Mouse (Mus musculus) kidney, adult 2 months (tissue): Measurements from ENCODE around the gene Sec16a. TPM values are rescaled to one million over a fixed set of nuclear protein-coding genes. Genes with fewer than 3 reads are reported as not detected.

Experiments
- DNase-seq: peaks from one replicate; pipeline ENCODE4 v3.0.0; 2021
- H3K27ac ChIP-seq: fragments of 200-500 bp; 2 replicates; pipeline ENCODE4 v1.5.1; 2012; ENCODE audit warnings: low read depth, low read length, control low read depth, inconsistent platforms; ENCODE audit not compliant: insufficient read depth
- H3K27me3 ChIP-seq: fragments of 200-500 bp; replicated peaks from 2 replicates; pipeline ENCODE4 v1.6.1; 2012; ENCODE audit warnings: mild to moderate bottlenecking, moderate library complexity, low read length, inconsistent platforms; ENCODE audit not compliant: control insufficient read depth, insufficient read depth
- H3K36me3 ChIP-seq: fragments of 200-500 bp; 2 replicates; pipeline ENCODE4 v1.6.1; 2012; ENCODE audit warnings: mild to moderate bottlenecking, moderate library complexity, low read length, inconsistent platforms; ENCODE audit not compliant: control insufficient read depth, insufficient read depth
- H3K4me1 ChIP-seq: fragments of 200-500 bp; 2 replicates; pipeline ENCODE4 v1.6.1; 2011; ENCODE audit warnings: low read length; ENCODE audit not compliant: control insufficient read depth, insufficient read depth
- H3K4me3 ChIP-seq: fragments of 200-500 bp; 2 replicates; pipeline ENCODE4 v1.5.1; 2011; ENCODE audit warnings: mild to moderate bottlenecking, low read depth, low read length, control low read depth; ENCODE audit not compliant: insufficient read depth
- CTCF ChIP-seq: fragments of 200-500 bp; conservative IDR thresholded peaks from 2 replicates; pipeline ENCODE4 v1.5.1; 2011; ENCODE audit warnings: low read depth, mild to moderate bottlenecking, control low read depth, low read length, moderate library complexity, mixed read lengths; ENCODE audit not compliant: insufficient read depth, insufficient read length
- POLR2A ChIP-seq: fragments of 200-500 bp; IDR thresholded peaks from one replicate; pipeline ENCODE4 v1.6.1; 2011; ENCODE audit warnings: low read depth, low read length, control low read depth
- WGBS: fragments of 180-500 bp; shearing (Covaris S2); methylation state at CpG from one replicate; pipeline ENCODE4 v1.1.7; 2018; 5-methylcytosine and 5-hydroxymethylcytosine counted together
- polyA plus RNA-seq: library from polyadenylated mRNA; depleted of rRNA; stranded (reverse); fragments of >200 nt; gene quantifications from 2 replicates; pipeline ENCODE4 v1.2.3, GENCODE M21; 2012

The Sec16a gene
- polyA plus RNA-seq, 1 experiment: 71.1 TPM

GRCm38 (mm10) chr2:26402265-26402664, 42.8 kb downstream of the Sec16a start:
- peaks cover 2% of the 10 kb centered on the region; the same call in 1 of the 2 replicates for H3K36me3 ChIP-seq
- WGBS: 88% methylated on average over 1 of the region's 1 CpGs
- TF ChIP-seq CTCF: no peak
- TF ChIP-seq POLR2A: no peak

GRCm38 (mm10) chr2:26401023-26401422, 44.0 kb downstream of the Sec16a start:
- no peak overlapping the region for H3K4me3 ChIP-seq
- no peak for DNase-seq
- H3K36me3 ChIP-seq: peaks cover 2% of the 10 kb centered on the region; the same call in 1 of the 2 replicates
- 91% methylated on average over 4 of the region's 4 CpGs for WGBS
- H3K4me1 ChIP-seq: peaks cover 11% of the 10 kb centered on the region; the same call in 1 of the 2 replicates
- H3K27ac ChIP-seq: no peak overlapping the region
- H3K27me3 ChIP-seq: no peaks in the 10 kb centered on the region
- TF ChIP-seq POLR2A (no peak), CTCF (no peak)

More at GRCm38 (mm10) chr2:26402265-26402664, 42.8 kb downstream of the Sec16a start:
- Histone ChIP-seq H3K27me3 (no peaks in the 10 kb centered on the region), H3K4me3 (no peak overlapping the region), H3K4me1 (peaks cover 16% of the 10 kb centered on the region; the same call in 1 of the 2 replicates), H3K27ac (no peak overlapping the region)
- DNase-seq: no peak

DNA sequence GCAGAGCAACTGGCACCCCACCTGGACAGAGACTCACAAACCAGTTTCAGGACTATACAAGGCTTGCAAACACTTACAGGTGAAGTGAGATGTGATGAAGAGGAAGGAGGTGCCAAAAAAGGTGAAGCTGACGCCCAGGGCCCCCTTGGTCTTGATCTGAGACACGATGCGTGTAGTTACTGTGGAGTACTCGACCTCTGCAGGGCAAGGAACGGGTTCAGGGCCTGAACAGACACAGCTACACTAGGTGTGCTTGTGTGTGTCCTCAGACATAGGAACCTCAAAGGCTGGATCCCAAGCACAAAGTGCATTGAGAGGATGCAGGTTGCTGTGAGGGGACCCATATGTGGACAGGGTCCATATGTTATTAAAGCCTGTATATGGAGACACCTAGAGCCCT, 44.7 kb downstream of the Sec16a start:
- Histone ChIP-seq H3K36me3 (peaks cover 2% of the 10 kb centered on the region; the same call in 1 of the 2 replicates), H3K27me3 (no peaks in the 10 kb centered on the region), H3K27ac (no peak overlapping the region), H3K4me3 (no peak overlapping the region), H3K4me1 (peaks cover 11% of the 10 kb centered on the region; the same call in 1 of the 2 replicates)
- DNase-seq: no peak
- no peak for TF ChIP-seq POLR2A
- no peak for TF ChIP-seq CTCF
- WGBS: 84% methylated on average over 5 of the region's 5 CpGs

DNA sequence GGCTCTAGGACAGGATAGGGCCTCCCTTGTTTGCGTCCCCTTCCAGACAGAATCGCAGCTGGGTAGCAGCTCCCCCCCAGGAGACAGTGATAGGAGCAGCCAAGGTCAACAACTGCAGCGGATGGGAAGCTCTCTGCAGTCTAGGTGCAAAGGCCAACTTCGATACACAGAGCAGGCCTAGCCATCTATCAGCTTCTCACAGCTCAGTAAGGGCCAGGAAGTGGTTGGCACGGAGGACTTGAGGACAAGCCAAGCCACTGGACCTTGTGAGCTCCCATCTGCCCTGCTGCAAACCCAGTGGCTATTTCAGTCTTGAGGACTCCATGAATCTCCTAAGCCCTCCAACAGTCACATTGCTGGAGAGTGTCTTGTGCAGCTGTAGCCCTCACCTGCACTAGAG, 45.4 kb downstream of the Sec16a start:
- Histone ChIP-seq H3K4me1 (peaks cover 11% of the 10 kb centered on the region; the same call in 1 of the 2 replicates), H3K36me3 (peaks cover 2% of the 10 kb centered on the region; the same call in 1 of the 2 replicates), H3K4me3 (no peak overlapping the region), H3K27ac (no peak overlapping the region), H3K27me3 (no peaks in the 10 kb centered on the region)
- peak; percentile 88 for DNase-seq
- 38% methylated on average over 5 of the region's 5 CpGs for WGBS
- no peak for TF ChIP-seq POLR2A
- no peak for TF ChIP-seq CTCF

DNA sequence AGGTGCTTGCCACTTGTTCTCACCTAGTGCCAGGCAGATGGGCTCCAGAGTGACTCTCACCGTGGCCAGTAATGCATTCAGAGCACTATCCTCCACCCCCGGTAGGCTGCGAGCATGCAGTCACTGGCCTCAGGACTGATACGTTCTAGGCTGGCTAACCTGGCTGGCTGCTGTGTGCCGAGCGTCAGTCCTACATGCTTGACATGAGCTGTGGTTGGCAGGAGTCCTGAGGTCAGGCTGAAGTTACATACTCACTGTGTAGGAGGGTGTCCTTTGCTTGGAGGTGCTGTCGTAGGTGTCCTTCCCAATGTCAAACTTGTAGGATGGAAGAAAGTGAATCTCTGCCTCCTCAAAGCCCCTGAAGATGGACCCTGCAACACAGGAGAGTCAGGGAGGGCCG, 46.0 kb downstream of the Sec16a start:
- DNase-seq: peak; percentile 61
- no peak overlapping the region for H3K27ac ChIP-seq
- TF ChIP-seq POLR2A (no peak), CTCF (no peak)
- peaks cover 11% of the 10 kb centered on the region; the same call in 1 of the 2 replicates for H3K4me1 ChIP-seq
- 55% methylated on average over 8 of the region's 8 CpGs for WGBS
- H3K4me3 ChIP-seq: no peak overlapping the region
- H3K27me3 ChIP-seq: no peaks in the 10 kb centered on the region
- peaks cover 2% of the 10 kb centered on the region; the same call in 1 of the 2 replicates for H3K36me3 ChIP-seq

DNA sequence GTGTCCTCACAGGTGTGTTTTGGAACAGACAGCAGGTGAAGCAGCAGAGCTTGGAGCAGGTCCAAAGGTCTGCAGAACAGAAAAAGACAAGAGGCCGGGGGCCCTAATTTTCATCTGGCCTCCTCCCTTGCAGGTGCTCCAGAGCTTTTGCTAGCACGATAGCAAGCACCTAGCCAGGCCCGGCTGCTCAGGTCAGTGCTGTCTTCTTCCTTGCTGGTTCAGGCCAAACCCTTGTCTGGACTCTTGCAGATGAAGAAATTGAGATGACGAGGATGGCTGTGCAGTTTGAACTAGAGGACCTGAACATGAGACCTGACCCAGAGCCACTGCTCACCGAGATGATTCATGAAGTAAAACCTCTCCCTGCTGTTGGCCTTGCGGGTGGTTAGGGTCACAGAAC, 53.4 kb downstream of the Sec16a start:
- no peaks in the 10 kb centered on the region for H3K27me3 ChIP-seq
- H3K27ac ChIP-seq: no peak overlapping the region
- H3K4me3 ChIP-seq: no peak overlapping the region
- peaks cover 9% of the 10 kb centered on the region; the same call in 1 of the 2 replicates for H3K4me1 ChIP-seq
- 81% methylated on average over 6 of the region's 6 CpGs for WGBS
- no peak for DNase-seq
- H3K36me3 ChIP-seq: peaks cover 1% of the 10 kb centered on the region; the same call in 1 of the 2 replicates
- TF ChIP-seq POLR2A: no peak
- TF ChIP-seq CTCF: no peak

DNA sequence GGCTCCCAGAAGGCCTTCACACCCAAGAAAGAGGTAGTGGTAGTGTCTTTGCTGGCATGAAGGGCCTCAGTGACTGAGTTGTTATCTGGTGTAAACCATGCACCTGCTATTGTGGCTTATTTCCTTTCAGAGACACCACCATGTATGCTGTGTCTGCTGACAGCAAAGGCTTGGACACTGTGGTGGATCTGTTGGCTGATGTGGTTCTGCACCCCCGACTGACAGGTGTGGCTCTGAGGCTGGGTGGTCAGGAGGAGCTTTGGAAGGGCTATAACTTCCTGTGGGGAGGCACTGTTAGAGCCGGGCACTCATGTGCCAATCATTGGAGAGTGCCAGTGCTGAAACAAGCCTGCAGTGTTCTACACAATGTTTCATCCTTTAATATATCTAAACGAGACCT, 54.1 kb downstream of the Sec16a start:
- WGBS: 78% methylated on average over 3 of the region's 3 CpGs

More for the DNA sequence above, 54.1 kb downstream of the Sec16a start:
- no peak overlapping the region for H3K4me3 ChIP-seq
- peaks cover 2% of the 10 kb centered on the region; the same call in 1 of the 2 replicates for H3K36me3 ChIP-seq
- no peak for DNase-seq
- no peak overlapping the region for H3K27ac ChIP-seq
- H3K4me1 ChIP-seq: peaks cover 9% of the 10 kb centered on the region; the same call in 1 of the 2 replicates
- TF ChIP-seq POLR2A (no peak), CTCF (no peak)
- H3K27me3 ChIP-seq: no peaks in the 10 kb centered on the region
